Mouse (Mus musculus) heart, postnatal 0 days (tissue): Measurements from ENCODE around the gene Taf1c. TPM values are rescaled to one million over a fixed set of nuclear protein-coding genes. Genes with fewer than 3 reads are reported as not detected.

ENCODE experiments used
- ATAC-seq: fragments of 200-750 bp; cut with Nextera tagmentation; 2 replicates; pipeline ENCODE4 v1.8.0; 2017; ENCODE audit warnings: low read depth, moderate number of reproducible peaks, moderate library complexity; ENCODE audit not compliant: insufficient read depth
- DNase-seq: peaks from one replicate; pipeline ENCODE4 v3.0.0-alpha.2; 2016; ENCODE audit warnings: low spot score
- H3K27ac ChIP-seq: fragments of 300-500 bp; sonication (generic); 2 replicates; pipeline ENCODE4 v1.5.1; 2014; ENCODE audit warnings: low read depth, mild to moderate bottlenecking
- H3K27me3 ChIP-seq: fragments of 300-500 bp; sonication (generic); 2 replicates; pipeline ENCODE4 v1.6.1; 2014; ENCODE audit warnings: low read length, mixed read lengths; ENCODE audit not compliant: control insufficient read depth, insufficient read depth
- H3K36me3 ChIP-seq: fragments of 300-500 bp; sonication (generic); replicated peaks from 2 replicates; pipeline ENCODE4 v1.6.1; 2014; ENCODE audit warnings: low read length, mixed read lengths; ENCODE audit not compliant: control insufficient read depth, insufficient read depth
- H3K4me1 ChIP-seq: fragments of 300-500 bp; sonication (generic); 2 replicates; pipeline ENCODE4 v1.6.1; 2014; ENCODE audit warnings: antibody characterized with exemption; ENCODE audit not compliant: control insufficient read depth, insufficient read depth
- H3K4me2 ChIP-seq: fragments of 300-500 bp; sonication (generic); 2 replicates; pipeline ENCODE4 v1.6.1; 2014; ENCODE audit warnings: low read depth, mild to moderate bottlenecking, low read length, moderate library complexity
- H3K4me3 ChIP-seq: fragments of 300-500 bp; sonication (generic); 2 replicates; pipeline ENCODE4 v1.5.1; 2014; ENCODE audit warnings: low read depth, low read length
- H3K9ac ChIP-seq: fragments of 300-500 bp; sonication (generic); replicated peaks from 2 replicates; pipeline ENCODE4 v1.6.1; 2014; ENCODE audit warnings: low read depth, low read length, mixed read lengths
- H3K9me3 ChIP-seq: fragments of 300-500 bp; sonication (generic); replicated peaks from 2 replicates; pipeline ENCODE4 v1.6.1; 2016; ENCODE audit warnings: low read length; ENCODE audit not compliant: control insufficient read depth
- CTCF ChIP-seq: IDR thresholded peaks from 2 replicates; pipeline ENCODE4 v1.5.1; 2016; ENCODE audit warnings: antibody characterized with exemption, control low read depth, low read depth
- EP300 ChIP-seq: IDR thresholded peaks from 2 replicates; pipeline ENCODE4 v1.6.1; 2016; ENCODE audit warnings: antibody characterized with exemption, low read depth
- WGBS: fragments of 180-500 bp; shearing (Covaris S2); extraction: QIAGEN DNeasy Blood & Tissue Kit; methylation state at CpG from one replicate; pipeline ENCODE4 v1.1.7; 2014; 5-methylcytosine and 5-hydroxymethylcytosine counted together
- polyA plus RNA-seq: library from polyadenylated mRNA; unstranded; fragments of >200 nt; fragmentation: Nextera tagmentation; extraction: Ambion mirVana; gene quantifications from 2 replicates; pipeline ENCODE4 v1.2.1, GENCODE M21; 2015
- total RNA-seq: library from RNA; depleted of rRNA; stranded (reverse); fragments of >200 nt; gene quantifications from 2 replicates; pipeline ENCODE4 v1.2.3, GENCODE M21; 2014; ENCODE audit warnings: low replicate concordance; rRNA removed

Taf1c gene
- total and polyA plus RNA-seq, 2 experiments from 2014 or later: 3.7 to 5.3 TPM

DNA sequence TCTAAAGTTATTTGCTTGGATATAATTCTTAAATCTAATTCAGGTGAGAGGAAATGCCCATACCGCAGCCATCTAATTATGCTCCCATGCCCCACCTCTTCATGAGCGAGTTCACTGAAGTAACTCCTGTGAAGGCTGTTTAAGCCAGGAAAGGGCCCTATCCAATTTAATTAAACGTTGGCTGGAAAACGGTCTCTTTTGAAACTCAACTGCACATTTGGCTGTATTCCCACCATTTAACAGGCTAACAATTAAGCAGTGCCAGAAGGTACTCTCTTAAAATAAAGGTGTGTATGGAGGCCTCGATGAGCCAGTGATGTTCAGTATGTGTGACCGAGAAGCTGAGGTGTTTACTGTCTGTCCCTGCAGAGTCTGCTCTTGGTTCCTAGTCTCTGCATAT is 49.2 kb downstream of the Taf1c start:
- H3K4me3 ChIP-seq: no peak overlapping the region
- WGBS: 79% methylated on average over 6 of the region's 6 CpGs
- ATAC-seq (no peak), DNase-seq (no peak)
- H3K27ac ChIP-seq: no peak overlapping the region
- no peak overlapping the region for H3K9ac ChIP-seq
- no peak for TF ChIP-seq EP300
- TF ChIP-seq CTCF: no peak
- H3K4me1 ChIP-seq: peaks cover 10% of the 10 kb centered on the region
- H3K9me3 ChIP-seq: no peaks in the 10 kb centered on the region
- no peaks in the 10 kb centered on the region for H3K27me3 ChIP-seq
- H3K36me3 ChIP-seq: no peaks in the 10 kb centered on the region
- H3K4me2 ChIP-seq: no peak overlapping the region

- WGBS: 54% methylated on average over 2 of the region's 2 CpGs
- H3K4me3 ChIP-seq: no peak overlapping the region
- no peak overlapping the region for H3K27ac ChIP-seq
- no peaks in the 10 kb centered on the region; the same call in 1 of the 2 replicates for H3K36me3 ChIP-seq
- H3K4me2 ChIP-seq: no peak overlapping the region
- ATAC-seq: no peak
- 0 out of 2 replicates have a peak overlapping the region, but pooled peaks have one; percentile 16 for H3K9ac ChIP-seq
- H3K4me1 ChIP-seq: peaks cover 10% of the 10 kb centered on the region
- no peak for DNase-seq
- no peaks in the 10 kb centered on the region for H3K9me3 ChIP-seq
- no peak for TF ChIP-seq CTCF
- no peak for TF ChIP-seq EP300
- no peaks in the 10 kb centered on the region for H3K27me3 ChIP-seq
Measured at GRCm38 (mm10) chr8:119552967-119553366, 52.1 kb downstream of the Taf1c start.

- Histone ChIP-seq H3K4me1 (0 out of 2 replicates have a peak, but pooled peaks cover 4% of the 10 kb centered on the region), H3K9me3 (no peaks in the 10 kb centered on the region), H3K27ac (no peak overlapping the region), H3K27me3 (no peaks in the 10 kb centered on the region), H3K4me2 (no peak overlapping the region), H3K36me3 (peaks cover 39% of the 10 kb centered on the region), H3K4me3 (no peak overlapping the region), H3K9ac (no peak overlapping the region)
- TF ChIP-seq CTCF: no peak
- TF ChIP-seq EP300: no peak
- ATAC-seq (no peak), DNase-seq (no peak)
- WGBS: 72% methylated on average over 7 of the region's 7 CpGs
Measured at GRCm38 (mm10) chr8:119548560-119549113, 56.4 kb downstream of the Taf1c start.

Other genes starting within 250 kb of the Taf1c start
- 72.2 and 109 TPM in 2 replicates for gene Mlycd, start 210.3 kb downstream of the Taf1c start, total RNA-seq
- gene Mlycd, start 210.3 kb downstream of the Taf1c start, polyA plus RNA-seq: 75.1 and 77.5 TPM in 2 replicates
- gene Osgin1, start 171.1 kb downstream of the Taf1c start, total RNA-seq: not detected in 2 replicates
- gene Osgin1, start 171.1 kb downstream of the Taf1c start, polyA plus RNA-seq: 0.38 and 1.0 TPM in 2 replicates
- not detected in 2 replicates for gene Necab2, start 158.5 kb downstream of the Taf1c start, total RNA-seq
- 0.07 TPM in 1 of 2 replicates, not detected in the other for gene Necab2, start 158.5 kb downstream of the Taf1c start, polyA plus RNA-seq
- not detected in 2 replicates for gene Slc38a8, start 103.5 kb downstream of the Taf1c start, total RNA-seq
- not detected in 2 replicates for gene Slc38a8, start 103.5 kb downstream of the Taf1c start, polyA plus RNA-seq
- 62.1 and 68.7 TPM in 2 replicates for gene Mbtps1, start 46.5 kb downstream of the Taf1c start, total RNA-seq
- gene Mbtps1, start 46.5 kb downstream of the Taf1c start, polyA plus RNA-seq: 36.9 and 37.1 TPM in 2 replicates
- 25.0 and 36.3 TPM in 2 replicates for gene Hsdl1, start 30.0 kb downstream of the Taf1c start, total RNA-seq
- gene Hsdl1, start 30.0 kb downstream of the Taf1c start, polyA plus RNA-seq: 20.6 and 21.2 TPM in 2 replicates
- not detected in 2 replicates for gene Dnaaf1, start 30.0 kb downstream of the Taf1c start, total RNA-seq
- 0.07 and 0.41 TPM in 2 replicates for gene Dnaaf1, start 30.0 kb downstream of the Taf1c start, polyA plus RNA-seq
- gene Adad2, start 7.5 kb upstream of the Taf1c start, total RNA-seq: not detected in 2 replicates
- gene Adad2, start 7.5 kb upstream of the Taf1c start, polyA plus RNA-seq: not detected in 2 replicates
- not detected in 2 replicates for gene Kcng4, start 30.5 kb upstream of the Taf1c start, total RNA-seq
- 0.04 and 0.10 TPM in 2 replicates for gene Kcng4, start 30.5 kb upstream of the Taf1c start, polyA plus RNA-seq
- 44.1 and 55.0 TPM in 2 replicates for gene Wfdc1, start 61.1 kb upstream of the Taf1c start, total RNA-seq
- 21.0 and 22.4 TPM in 2 replicates for gene Wfdc1, start 61.1 kb upstream of the Taf1c start, polyA plus RNA-seq
- not detected in 2 replicates for gene Atp2c2, start 94.8 kb upstream of the Taf1c start, total RNA-seq
- 0.12 and 0.21 TPM in 2 replicates for gene Atp2c2, start 94.8 kb upstream of the Taf1c start, polyA plus RNA-seq
- gene Tldc1, start 173.2 kb upstream of the Taf1c start, total RNA-seq: 17.7 and 28.6 TPM in 2 replicates
- gene Tldc1, start 173.2 kb upstream of the Taf1c start, polyA plus RNA-seq: 12.1 and 14.2 TPM in 2 replicates
- gene Cotl1, start 235.3 kb upstream of the Taf1c start, total RNA-seq: 28.3 and 79.5 TPM in 2 replicates
- 15.4 and 22.3 TPM in 2 replicates for gene Cotl1, start 235.3 kb upstream of the Taf1c start, polyA plus RNA-seq